Mouse (Mus musculus) heart, embryonic 13.5 days (tissue): ENCODE measurements at regions not wholly inside any gene's neighbourhood (a gene's known extent, or its start where the extent isn't known, plus 50 kb on each side); places are given as distances from the start of the nearest gene placed in this dataset.

Experiments
- ATAC-seq: fragments of 200-750 bp; cut with Nextera tagmentation; 2 replicates; pipeline ENCODE4 v1.8.0; 2017; ENCODE audit warnings: moderate TSS enrichment; ENCODE audit not compliant: insufficient number of reproducible peaks, low FRiP score, low TSS enrichment; ENCODE audit errors: extremely low read depth
- H3K27ac ChIP-seq: fragments of 300-500 bp; sonication (generic); replicated peaks from 2 replicates; pipeline ENCODE4 v1.5.1; 2015; ENCODE audit warnings: moderate library complexity, mild to moderate bottlenecking, inconsistent platforms
- H3K27me3 ChIP-seq: fragments of 300-500 bp; sonication (generic); replicated peaks from 2 replicates; pipeline ENCODE4 v1.6.1; 2015; ENCODE audit warnings: mild to moderate bottlenecking, inconsistent platforms
- H3K36me3 ChIP-seq: fragments of 300-500 bp; sonication (generic); 2 replicates; pipeline ENCODE4 v1.6.1; 2015; ENCODE audit warnings: mild to moderate bottlenecking, inconsistent platforms
- H3K4me1 ChIP-seq: fragments of 300-500 bp; sonication (generic); 2 replicates; pipeline ENCODE4 v1.6.1; 2015; ENCODE audit warnings: inconsistent platforms
- H3K4me2 ChIP-seq: fragments of 300-500 bp; sonication (generic); 2 replicates; pipeline ENCODE4 v1.6.1; 2015; ENCODE audit warnings: inconsistent platforms, mild to moderate bottlenecking, moderate library complexity
- H3K4me3 ChIP-seq: fragments of 300-500 bp; sonication (generic); 2 replicates; pipeline ENCODE4 v1.5.1; 2015; ENCODE audit warnings: moderate library complexity, mild to moderate bottlenecking, inconsistent platforms
- H3K9ac ChIP-seq: fragments of 300-500 bp; sonication (generic); 2 replicates; pipeline ENCODE4 v1.6.1; 2015; ENCODE audit warnings: inconsistent platforms, mild to moderate bottlenecking, moderate library complexity
- H3K9me3 ChIP-seq: fragments of 300-500 bp; sonication (generic); 2 replicates; pipeline ENCODE4 v1.6.1; 2016; ENCODE audit warnings: inconsistent platforms
- WGBS: fragments of 180-500 bp; shearing (Covaris S2); methylation state at CpG from one replicate; pipeline ENCODE4 v1.1.7; 2015; ENCODE audit warnings: mixed read lengths; 5-methylcytosine and 5-hydroxymethylcytosine counted together

DNA sequence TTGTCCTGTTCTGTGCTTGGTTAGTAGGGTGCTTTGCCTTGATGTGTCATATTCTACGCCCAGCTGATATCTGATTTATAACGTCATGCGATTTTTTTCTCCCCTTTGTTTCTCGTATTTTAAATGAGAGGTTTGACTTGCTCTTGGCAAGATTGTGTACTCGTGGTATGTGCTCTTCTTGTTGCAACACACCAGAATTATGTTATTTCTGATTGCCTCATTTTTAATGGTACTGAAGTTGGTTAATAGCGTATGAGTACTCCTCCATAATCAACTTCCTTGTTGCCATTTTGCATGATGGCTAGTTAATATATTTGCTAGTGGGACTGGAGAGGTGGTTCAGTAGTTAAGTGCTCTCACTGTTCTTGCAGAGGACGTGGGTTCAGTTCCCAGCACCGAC is 180.1 kb upstream of the Cdkn2b start:
- 85% methylated on average over 8 of the region's 8 CpGs for WGBS
- no peaks in the 10 kb centered on the region for H3K27me3 ChIP-seq
- H3K4me2 ChIP-seq = no peak overlapping the region
- no peak overlapping the region for H3K9ac ChIP-seq
- H3K9me3 ChIP-seq = peaks cover 5% of the 10 kb centered on the region; the same call in 1 of the 2 replicates
- H3K4me1 ChIP-seq = peaks cover 7% of the 10 kb centered on the region; the same call in 1 of the 2 replicates
- no peak overlapping the region for H3K4me3 ChIP-seq
- no peaks in the 10 kb centered on the region for H3K36me3 ChIP-seq
- ATAC-seq = no peak
- H3K27ac ChIP-seq = no peak overlapping the region

GRCm38 (mm10) chr4:89487416-89488165 is 176.8 kb upstream of the Cdkn2b start:
- H3K27ac ChIP-seq = no peak overlapping the region
- H3K4me1 ChIP-seq = peaks cover 16% of the 10 kb centered on the region; the same call in 1 of the 2 replicates
- no peak for ATAC-seq
- WGBS = 77% methylated on average over 5 of the region's 5 CpGs
- no peak overlapping the region for H3K9ac ChIP-seq
- H3K9me3 ChIP-seq = no peaks in the 10 kb centered on the region
- H3K4me3 ChIP-seq = no peak overlapping the region
- no peak overlapping the region for H3K4me2 ChIP-seq
- no peaks in the 10 kb centered on the region for H3K36me3 ChIP-seq
- no peaks in the 10 kb centered on the region for H3K27me3 ChIP-seq

DNA sequence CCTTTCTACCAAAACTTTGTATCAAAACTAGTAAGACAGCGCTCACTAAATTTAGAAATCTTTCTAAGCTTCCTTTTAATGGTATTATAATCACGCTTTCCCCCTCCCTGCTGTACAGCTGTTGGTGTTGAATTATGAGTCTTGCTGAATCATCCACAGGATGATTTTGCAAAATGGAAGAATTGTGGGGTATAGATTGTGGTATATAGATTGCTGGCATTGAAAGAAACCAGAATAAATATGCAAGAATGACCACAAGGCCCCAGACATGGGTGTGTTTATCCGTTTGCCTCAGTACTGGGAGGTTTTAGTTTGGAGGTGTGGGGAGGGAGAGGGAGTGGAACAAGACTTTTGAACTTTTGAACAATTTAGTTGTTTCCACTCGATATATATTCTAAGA is 176.1 kb upstream of the Cdkn2b start:
- Histone ChIP-seq H3K36me3 (no peaks in the 10 kb centered on the region), H3K27me3 (no peaks in the 10 kb centered on the region), H3K4me2 (no peak overlapping the region), H3K4me3 (no peak overlapping the region), H3K9ac (no peak overlapping the region), H3K27ac (no peak overlapping the region), H3K4me1 (peaks cover 16% of the 10 kb centered on the region; the same call in 1 of the 2 replicates), H3K9me3 (no peaks in the 10 kb centered on the region)
- ATAC-seq = no peak
- WGBS = 77% methylated on average over 4 of the region's 4 CpGs

DNA sequence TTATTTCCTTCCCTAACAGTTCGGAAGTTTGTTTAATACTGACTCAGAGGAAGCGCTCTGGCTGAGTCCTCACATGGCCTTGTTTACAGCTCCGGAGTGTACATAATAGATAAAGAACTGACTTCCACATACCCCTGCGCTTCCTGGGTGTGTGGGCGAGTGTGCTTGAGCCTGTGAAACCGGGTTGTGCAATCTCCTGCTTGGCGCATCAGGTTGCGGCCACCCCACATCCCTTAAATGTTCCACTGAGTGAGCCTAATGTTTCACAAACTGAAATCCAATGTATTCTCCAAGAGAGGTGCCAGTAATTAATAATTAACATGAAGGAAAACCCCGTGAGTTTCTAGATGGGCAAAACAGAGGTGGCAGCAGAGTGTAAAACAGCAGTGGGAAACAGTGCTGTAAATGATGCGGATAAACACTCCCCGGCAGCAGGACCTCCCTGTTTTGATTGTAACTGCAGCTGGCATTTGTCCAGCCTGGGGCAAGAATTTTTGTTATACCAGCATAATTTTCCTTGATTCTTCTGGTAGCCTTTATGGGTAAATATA is 175.2 kb upstream of the Cdkn2b start:
- no peak overlapping the region for H3K4me3 ChIP-seq
- 47% methylated on average over 11 of the region's 11 CpGs for WGBS
- ATAC-seq = no peak

GRCm38 (mm10) chr4:89478646-89479237 is 167.9 kb upstream of the Cdkn2b start:
- H3K4me1 ChIP-seq = no peaks in the 10 kb centered on the region
- peak; percentile 37; the same call in 1 of the 2 replicates for ATAC-seq
- no peaks in the 10 kb centered on the region for H3K27me3 ChIP-seq
- WGBS = 54% methylated on average over 12 of the region's 12 CpGs
- peak overlapping the region; percentile 41 for H3K27ac ChIP-seq
- H3K9ac ChIP-seq = no peak overlapping the region
- H3K9me3 ChIP-seq = no peaks in the 10 kb centered on the region
- H3K4me2 ChIP-seq = no peak overlapping the region
- H3K4me3 ChIP-seq = no peak overlapping the region
- no peaks in the 10 kb centered on the region for H3K36me3 ChIP-seq

More for the DNA sequence above, 175.2 kb upstream of the Cdkn2b start:
- Histone ChIP-seq H3K9ac (no peak overlapping the region), H3K9me3 (no peaks in the 10 kb centered on the region), H3K4me2 (peak overlapping the region; percentile 7; the same call in 1 of the 2 replicates), H3K27me3 (no peaks in the 10 kb centered on the region), H3K36me3 (no peaks in the 10 kb centered on the region), H3K4me1 (peaks cover 16% of the 10 kb centered on the region; the same call in 1 of the 2 replicates), H3K27ac (no peak overlapping the region)

DNA sequence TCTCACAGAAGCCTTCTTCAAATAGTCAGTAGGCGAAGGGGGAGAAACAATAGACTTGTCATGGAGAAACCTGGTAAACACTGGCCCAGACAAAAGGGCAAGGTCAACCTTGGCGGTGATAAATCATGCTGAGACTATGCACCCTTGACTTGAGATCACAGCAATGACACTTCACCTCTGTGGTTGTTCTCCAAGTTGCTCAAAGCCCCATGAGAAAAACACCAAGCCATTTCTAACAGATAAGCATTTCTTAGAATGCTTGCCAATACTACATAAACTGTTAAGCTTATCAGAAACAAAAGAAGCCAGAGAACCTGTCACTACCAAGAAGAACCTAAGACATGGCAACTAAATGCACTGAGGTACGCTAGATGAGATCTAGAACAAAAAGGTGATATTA is 165.0 kb upstream of the Cdkn2b start:
- ATAC-seq = no peak
- H3K36me3 ChIP-seq = no peaks in the 10 kb centered on the region
- H3K4me3 ChIP-seq = no peak overlapping the region
- no peaks in the 10 kb centered on the region for H3K4me1 ChIP-seq
- no peak overlapping the region for H3K4me2 ChIP-seq
- no peak overlapping the region for H3K27ac ChIP-seq
- H3K9me3 ChIP-seq = no peaks in the 10 kb centered on the region
- no peaks in the 10 kb centered on the region for H3K27me3 ChIP-seq
- WGBS = 57% methylated on average over 3 of the region's 3 CpGs
- no peak overlapping the region for H3K9ac ChIP-seq

DNA sequence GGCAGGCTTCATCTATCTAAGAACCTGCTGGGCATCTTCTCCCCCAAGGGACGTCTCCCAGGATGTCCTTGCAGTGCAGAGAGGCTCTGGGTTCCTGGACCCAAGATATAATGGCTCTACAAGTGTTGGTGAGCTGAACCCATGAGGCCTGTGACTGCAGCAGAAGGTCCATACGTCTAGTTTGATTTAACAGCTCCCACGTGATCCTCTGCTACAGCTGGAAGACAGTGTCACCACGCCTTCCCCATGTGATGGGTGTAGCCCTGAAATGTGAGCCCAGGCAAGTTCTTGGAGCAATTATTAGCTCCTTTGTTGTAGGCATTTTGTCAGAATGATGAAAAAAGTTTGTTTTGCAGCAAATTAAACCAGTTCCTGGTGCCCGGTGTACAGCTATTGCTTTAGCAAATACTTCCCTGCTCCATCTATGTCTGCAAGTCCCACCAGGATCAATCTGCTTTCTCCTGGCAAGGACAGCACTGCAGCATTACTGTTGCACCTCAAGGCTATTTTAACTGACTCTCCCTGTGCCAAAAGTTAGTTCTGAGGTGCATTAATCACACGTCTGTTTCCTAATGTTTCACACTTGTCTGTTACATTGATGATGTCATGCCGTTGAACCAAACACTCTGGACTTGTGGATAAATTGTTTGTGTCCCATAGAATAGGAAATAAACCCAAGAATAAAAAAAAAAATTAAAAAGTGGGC is 164.2 kb upstream of the Cdkn2b start:
- Histone ChIP-seq H3K4me2 (no peak overlapping the region), H3K4me1 (no peaks in the 10 kb centered on the region), H3K36me3 (no peaks in the 10 kb centered on the region), H3K9me3 (no peaks in the 10 kb centered on the region), H3K27me3 (no peaks in the 10 kb centered on the region), H3K9ac (no peak overlapping the region), H3K27ac (no peak overlapping the region), H3K4me3 (no peak overlapping the region)
- no peak for ATAC-seq
- WGBS = 63% methylated on average over 7 of the region's 7 CpGs

GRCm38 (mm10) chr4:89471426-89471825 is 160.6 kb upstream of the Cdkn2b start:
- no peak for ATAC-seq

GRCm38 (mm10) chr4:89470756-89471155 is 159.9 kb upstream of the Cdkn2b start:
- no peak for ATAC-seq
- Histone ChIP-seq H3K4me3 (no peak overlapping the region), H3K4me2 (no peak overlapping the region), H3K9ac (no peak overlapping the region), H3K27ac (peak overlapping the region; percentile 76), H3K36me3 (no peaks in the 10 kb centered on the region), H3K27me3 (no peaks in the 10 kb centered on the region), H3K4me1 (no peaks in the 10 kb centered on the region), H3K9me3 (no peaks in the 10 kb centered on the region)
- 80% methylated on average over 2 of the region's 2 CpGs for WGBS

More at GRCm38 (mm10) chr4:89471426-89471825, 160.6 kb upstream of the Cdkn2b start:
- no peak overlapping the region for H3K4me2 ChIP-seq
- H3K27ac ChIP-seq = no peak overlapping the region
- no peaks in the 10 kb centered on the region for H3K4me1 ChIP-seq
- H3K27me3 ChIP-seq = no peaks in the 10 kb centered on the region
- no peaks in the 10 kb centered on the region for H3K9me3 ChIP-seq
- WGBS = 88% methylated on average over 1 of the region's 1 CpGs
- no peaks in the 10 kb centered on the region for H3K36me3 ChIP-seq
- no peak overlapping the region for H3K9ac ChIP-seq
- H3K4me3 ChIP-seq = no peak overlapping the region

GRCm38 (mm10) chr4:89469883-89470282 is 159.0 kb upstream of the Cdkn2b start:
- H3K9me3 ChIP-seq = no peaks in the 10 kb centered on the region
- H3K4me2 ChIP-seq = peak overlapping the region; percentile 11; the same call in 1 of the 2 replicates

DNA sequence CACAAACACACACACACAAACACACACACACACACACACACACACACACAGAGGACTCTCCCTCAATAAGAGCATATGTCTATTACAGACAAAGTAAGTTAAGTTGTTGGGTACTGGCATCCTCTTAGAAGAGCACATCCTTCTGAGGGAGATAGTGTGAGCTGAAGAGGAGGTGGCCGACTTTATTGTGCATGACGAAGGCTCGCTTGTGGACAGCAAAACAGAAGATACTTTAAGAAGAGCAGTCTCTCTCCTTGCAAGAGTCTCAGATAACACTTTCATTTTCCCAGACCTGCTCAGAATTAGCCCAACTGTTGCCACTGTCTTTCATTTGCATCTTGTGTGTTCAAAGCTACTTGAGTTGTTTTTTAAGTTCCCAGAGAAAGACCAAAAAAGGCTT is 158.6 kb upstream of the Cdkn2b start:
- Histone ChIP-seq H3K4me3 (no peak overlapping the region), H3K9ac (no peak overlapping the region), H3K36me3 (no peaks in the 10 kb centered on the region), H3K4me2 (peak overlapping the region; percentile 9; the same call in 1 of the 2 replicates), H3K4me1 (no peaks in the 10 kb centered on the region), H3K27me3 (no peaks in the 10 kb centered on the region), H3K27ac (peak overlapping the region; percentile 76), H3K9me3 (no peaks in the 10 kb centered on the region)
- whole genome bisulfite sequencing = 51% methylated on average over 3 of the region's 3 CpGs
- no peak for ATAC-seq

More at GRCm38 (mm10) chr4:89469883-89470282, 159.0 kb upstream of the Cdkn2b start:
- no peaks in the 10 kb centered on the region for H3K36me3 ChIP-seq
- no peaks in the 10 kb centered on the region for H3K4me1 ChIP-seq
- H3K27me3 ChIP-seq = no peaks in the 10 kb centered on the region
- peak overlapping the region; percentile 76 for H3K27ac ChIP-seq
- ATAC-seq = peak; percentile 74
- WGBS = 40% methylated on average over 8 of the region's 8 CpGs
- no peak overlapping the region for H3K4me3 ChIP-seq
- no peak overlapping the region for H3K9ac ChIP-seq
